Mouse (Mus musculus) A20 (cell line): Measurements from ENCODE around the gene Olfr1394.
"Not testable (repeated sequence)": the region's sequence is repeated elsewhere in the genome, so short reads cannot be mapped to it uniquely, and the experiment has no call there.

Experiments
- DNase-seq: peaks from one replicate; pipeline ENCODE4 v3.0.0-alpha.2; 2011; ENCODE audit warnings: low read depth, low spot score

Gene Olfr1394

GRCm38 (mm10) chr11:49189737-49190136 lies 35.6 kb downstream of the Olfr1394 start:
- DNase-seq = peak; percentile 71

GRCm38 (mm10) chr11:49191083-49191482 lies 36.9 kb downstream of the Olfr1394 start:
- DNase-seq = no peak

- DNase-seq = not testable (repeated sequence)
Measured at GRCm38 (mm10) chr11:49194771-49195170, 40.6 kb downstream of the Olfr1394 start.

- DNase-seq = no peak
Measured at GRCm38 (mm10) chr11:49195819-49196322, 41.7 kb downstream of the Olfr1394 start.

- no peak for DNase-seq
Measured at GRCm38 (mm10) chr11:49200666-49201065, 46.5 kb downstream of the Olfr1394 start.

DNA sequence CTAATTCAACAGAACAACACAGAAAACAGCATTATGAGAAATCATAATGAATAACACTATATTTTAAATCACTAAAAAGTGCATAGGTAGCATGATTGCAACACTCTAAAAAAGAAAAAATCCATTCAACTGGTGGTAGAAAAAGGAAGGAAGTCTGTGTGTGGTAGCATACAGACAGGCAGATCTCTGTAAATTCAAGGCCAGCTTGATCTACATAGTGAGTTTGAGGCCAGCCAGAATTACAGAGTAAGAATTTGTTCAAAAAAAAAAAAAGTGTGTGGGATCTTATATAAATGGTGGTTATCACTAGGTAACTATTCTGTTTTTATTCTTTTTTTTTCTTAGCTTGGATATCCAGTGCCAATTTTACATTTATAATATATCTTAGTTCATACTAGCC lies 47.0 kb downstream of the Olfr1394 start:
- no peak for DNase-seq

GRCm38 (mm10) chr11:49202071-49202470 lies 47.9 kb downstream of the Olfr1394 start:
- DNase-seq = no peak

- DNase-seq = peak; percentile 75
Measured at GRCm38 (mm10) chr11:49202523-49203061, 48.4 kb downstream of the Olfr1394 start.

- DNase-seq = peak; percentile 95
Measured at GRCm38 (mm10) chr11:49203129-49203768, 49.1 kb downstream of the Olfr1394 start, which contains the start of gene Zfp62. TSS of gene Zfp62 (plus strand) at chr11:49203292.

DNA sequence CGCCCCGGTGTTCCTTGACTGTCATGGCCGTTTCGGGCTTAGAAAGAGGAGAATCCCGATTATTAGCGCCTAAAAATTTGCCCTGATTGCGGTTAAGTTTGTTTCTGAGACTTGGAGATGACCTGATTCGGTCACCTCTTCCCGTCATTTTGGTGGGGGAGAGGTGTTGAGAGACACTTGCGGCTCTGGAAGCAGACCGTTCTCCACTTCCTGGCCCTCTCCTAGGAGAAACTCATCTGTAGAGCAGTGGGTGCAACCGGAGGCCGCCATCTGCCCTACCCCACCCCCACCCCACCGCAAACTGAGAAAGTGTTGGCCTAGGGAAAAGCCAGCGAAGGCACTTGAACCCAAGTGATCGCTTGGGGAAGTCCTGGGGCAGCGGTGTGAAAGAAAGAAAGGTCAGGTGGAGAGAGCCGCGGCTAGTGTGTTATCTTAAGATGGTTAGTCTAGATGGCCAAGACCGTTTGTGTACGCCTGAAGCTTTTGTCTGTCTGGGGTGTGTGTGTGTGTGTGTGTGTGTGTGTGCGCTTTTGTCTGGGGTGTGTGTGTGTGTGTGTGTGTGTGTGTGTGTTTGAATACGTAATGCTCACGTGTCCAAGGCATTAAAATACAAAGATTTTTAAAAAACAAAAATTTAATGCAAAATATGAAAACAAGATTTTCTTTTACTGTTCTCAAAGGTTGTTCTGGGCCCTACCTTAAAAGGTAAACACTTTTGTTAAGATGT lies 49.8 kb downstream of the Olfr1394 start:
- peak; percentile 91 for DNase-seq

GRCm38 (mm10) chr11:49205080-49205590 lies 51.0 kb downstream of the Olfr1394 start:
- DNase-seq = peak; percentile 60

GRCm38 (mm10) chr11:49207495-49207894 lies 53.3 kb downstream of the Olfr1394 start:
- no peak for DNase-seq
